Mouse (Mus musculus): ENCODE results near the gene Gm20479. TPM values are rescaled to one million over a fixed set of nuclear protein-coding genes. Genes with fewer than 3 reads are reported as not detected.

The Gm20479 gene
- total RNA-seq, 2 experiments from 2014 or later: 0.90 TPM; not detected in 1

Other genes starting within 250 kb of the Gm20479 start
- under 1 TPM in 1 of 2 experiments, not detected in 1; 0.21 TPM for gene Cyp2f2, start 237.5 kb downstream of the Gm20479 start, total RNA-seq (2021)
- not detected for gene Cyp2t4, start 203.7 kb downstream of the Gm20479 start, total RNA-seq (2021)
- gene Egln2, start 190.6 kb downstream of the Gm20479 start, total RNA-seq (2021): 10 to 100 TPM; 83.0 to 87.9 TPM
- gene Rab4b, start 178.5 kb downstream of the Gm20479 start, total RNA-seq (2021): 10 to 100 TPM; 19.7 to 20.0 TPM
- not detected for gene Gm21983, start 176.3 kb downstream of the Gm20479 start, total RNA-seq (2021)
- gene Mia, start 176.3 kb downstream of the Gm20479 start, total RNA-seq (2021): under 1 TPM; 0.44 to 0.68 TPM
- 10 to 100 TPM; 11.8 to 13.4 TPM for gene BC024978, start 161.6 kb downstream of the Gm20479 start, total RNA-seq (2021)
- 10 to 100 TPM; 32.2 to 34.7 TPM for gene Snrpa, start 161.1 kb downstream of the Gm20479 start, total RNA-seq (2021)
- 1 to 10 TPM; 3.2 to 3.9 TPM for gene Itpkc, start 128.8 kb downstream of the Gm20479 start, total RNA-seq (2021)
- 1 to 10 TPM; 3.9 to 4.1 TPM for gene Coq8b, start 124.4 kb downstream of the Gm20479 start, total RNA-seq (2021)
- 10 to 100 TPM in 1 of 2 experiments, 1 to 10 TPM in 1; 8.0 to 10.2 TPM for gene Numbl, start 99.0 kb downstream of the Gm20479 start, total RNA-seq (2021)
- gene Ltbp4, start 19.7 kb downstream of the Gm20479 start, total RNA-seq (2021): 100 to 1,000 TPM; 122 to 151 TPM
- 1 to 10 TPM; 3.5 to 5.3 TPM for gene Shkbp1, start 1.4 kb downstream of the Gm20479 start, total RNA-seq (2021)
- gene Sptbn4, start 90.3 kb upstream of the Gm20479 start, total RNA-seq (2021): under 1 TPM; 0.04 to 0.06 TPM
- gene Blvrb, start 90.6 kb upstream of the Gm20479 start, total RNA-seq (2021): 10 to 100 TPM; 11.8 to 15.9 TPM
- gene Sertad3, start 116.3 kb upstream of the Gm20479 start, total RNA-seq (2021): 10 to 100 TPM in 1 of 2 experiments, 1 to 10 TPM in 1; 9.0 to 10.0 TPM
- gene Sertad1, start 129.5 kb upstream of the Gm20479 start, total RNA-seq (2021): 10 to 100 TPM in 1 of 2 experiments, 1 to 10 TPM in 1; 8.7 to 10.1 TPM
- 10 to 100 TPM; 11.2 to 48.8 TPM for gene Prx, start 141.9 kb upstream of the Gm20479 start, total RNA-seq (2021)
- gene Hipk4, start 165.8 kb upstream of the Gm20479 start, total RNA-seq (2021): under 1 TPM; 0.16 to 0.22 TPM
- 10 to 100 TPM; 23.1 to 27.8 TPM for gene Pld3, start 195.8 kb upstream of the Gm20479 start, total RNA-seq (2021)
- 100 to 1,000 TPM; 103 to 114 TPM for gene 2310022A10Rik, start 195.8 kb upstream of the Gm20479 start, total RNA-seq (2021)
- gene Akt2, start 234.1 kb upstream of the Gm20479 start, total RNA-seq (2021): 100 to 1,000 TPM; 109 to 114 TPM

All from gastrocnemius, postnatal 14 days (tissue).